Mouse (Mus musculus) cerebellum, postnatal 4 days (tissue): ENCODE results near the gene Rptor.

Source experiments
- DNase-seq, 2 experiments: peaks; one replicate each; pipeline ENCODE4 v3.0.0; 2022; ENCODE audit warnings: low spot score in 2 of 2, mixed read lengths in 1 of 2

Rptor gene

DNA sequence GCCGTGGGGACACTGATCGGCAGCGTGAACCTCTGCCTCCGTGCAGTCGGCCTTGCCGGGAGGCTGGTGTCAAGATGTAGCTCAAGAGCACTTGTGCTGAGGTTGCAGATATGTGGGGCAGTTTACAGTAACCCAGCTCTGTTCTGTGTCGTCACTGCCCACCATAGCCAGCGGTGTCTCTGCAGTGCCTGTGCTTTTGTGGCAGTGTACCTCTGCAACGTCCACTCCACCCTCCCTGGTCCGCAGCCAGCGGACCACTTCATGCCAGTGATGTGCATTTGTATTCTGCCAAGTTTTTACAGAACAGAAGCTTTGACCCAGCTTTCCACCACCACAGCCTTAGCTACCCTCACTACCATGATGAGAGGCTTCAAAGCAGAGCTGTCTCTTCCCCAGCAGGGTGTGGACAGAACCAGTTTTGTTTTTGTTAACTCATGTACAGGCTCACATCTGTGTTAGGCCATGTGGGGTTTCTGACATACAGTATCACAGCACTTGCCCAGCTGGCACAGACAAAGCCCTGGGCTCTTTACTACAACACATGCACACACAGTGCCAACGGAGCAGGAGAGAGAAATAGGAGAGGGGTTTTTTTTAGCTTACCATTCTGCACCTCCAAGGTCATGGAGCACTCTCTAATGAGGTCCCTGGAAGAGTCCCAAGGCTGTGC, 182.1 kb downstream of the Rptor start:
- no peak for DNase-seq

DNA sequence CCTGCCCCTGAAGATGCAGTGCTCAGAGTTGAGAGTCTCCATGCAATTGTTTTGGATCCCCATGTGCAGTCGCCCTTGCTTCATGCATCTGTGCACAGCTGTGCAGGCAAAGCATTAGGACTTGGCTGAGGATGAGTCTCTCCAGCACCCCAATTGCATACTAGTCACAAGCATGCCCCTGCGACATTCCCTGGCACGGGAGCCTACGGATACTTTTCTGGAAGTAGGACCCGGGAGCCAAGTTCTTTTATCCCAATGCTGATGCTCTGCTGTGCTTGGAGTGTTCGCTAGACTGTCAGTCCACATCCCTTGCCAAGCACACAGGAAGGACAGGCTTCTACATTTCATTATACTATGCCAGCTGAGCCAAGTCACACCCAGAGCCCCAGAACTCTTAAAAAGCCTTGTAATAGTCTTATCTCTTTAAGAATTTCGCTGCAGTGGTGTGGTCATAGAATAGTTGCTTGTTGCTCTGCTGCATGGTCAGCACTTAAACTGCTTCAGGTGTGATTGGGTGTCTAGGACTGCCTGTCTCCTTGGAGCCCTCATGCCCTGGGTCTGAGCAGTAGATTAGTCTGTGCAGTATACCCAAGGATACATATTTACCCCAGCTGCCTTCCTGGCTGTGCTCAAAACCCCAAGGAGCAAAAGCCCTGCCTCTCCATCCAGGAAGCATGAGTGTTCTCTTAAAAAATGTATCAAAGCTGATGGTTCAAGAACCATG, 183.1 kb downstream of the Rptor start:
- no peak for DNase-seq

GRCm38 (mm10) chr11:119786385-119786880, 183.7 kb downstream of the Rptor start:
- DNase-seq: no peak

GRCm38 (mm10) chr11:119788488-119788887, 185.8 kb downstream of the Rptor start:
- DNase-seq: no peak

- no peak for DNase-seq
Observed at GRCm38 (mm10) chr11:119788919-119789713, 186.4 kb downstream of the Rptor start.

DNA sequence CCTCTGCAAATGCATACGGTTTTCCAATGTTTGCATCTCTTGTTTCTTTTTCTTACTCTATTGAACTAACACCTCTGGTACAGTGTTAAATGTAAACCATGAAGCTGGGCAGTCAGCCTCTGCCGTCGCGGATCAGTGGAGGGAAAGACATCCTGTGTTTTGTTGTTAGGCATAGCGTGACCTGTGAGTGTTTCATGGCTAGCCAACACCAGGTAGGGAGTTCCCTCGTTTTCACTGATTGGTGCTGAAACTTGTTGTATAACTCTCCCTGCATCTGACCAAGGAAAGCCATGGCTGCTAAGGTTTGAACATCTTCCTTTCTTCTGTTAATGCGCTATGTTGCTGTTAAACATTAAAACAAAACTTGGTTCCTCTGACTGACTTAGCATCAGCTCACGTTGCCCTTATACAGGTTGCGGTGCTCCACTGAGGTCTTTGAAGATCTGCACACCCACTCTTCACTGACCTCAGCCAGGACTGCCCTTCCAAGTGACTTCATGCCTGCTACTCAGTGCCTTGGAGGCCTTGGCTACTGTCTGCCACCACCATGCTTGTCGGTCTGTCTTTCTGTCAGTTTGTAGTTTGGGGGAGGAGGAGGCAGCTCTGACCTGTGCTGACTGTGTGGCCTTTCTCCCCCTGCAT, 189.3 kb downstream of the Rptor start:
- DNase-seq: no peak

DNA sequence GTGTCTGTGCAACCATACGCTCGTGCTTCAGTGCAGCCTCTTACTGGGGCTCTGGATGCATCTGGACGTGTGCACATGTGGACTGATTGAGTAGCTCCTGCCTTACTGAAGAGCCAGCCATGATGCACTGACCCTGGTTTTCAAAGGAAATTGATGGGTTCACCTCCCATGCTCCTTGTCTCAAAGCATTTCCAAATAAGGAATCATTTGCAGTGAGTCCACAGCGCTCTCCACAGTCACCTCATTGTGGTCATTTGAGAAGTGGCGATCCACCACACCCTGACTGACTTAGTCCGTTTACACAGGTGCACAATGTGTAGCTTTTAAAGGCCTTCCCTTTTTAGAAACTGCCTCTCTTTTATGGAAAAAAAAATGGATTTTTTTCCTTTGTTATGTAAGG, 190.7 kb downstream of the Rptor start:
- no peak for DNase-seq

GRCm38 (mm10) chr11:119794020-119794419, 191.3 kb downstream of the Rptor start:
- DNase-seq: no peak

DNA sequence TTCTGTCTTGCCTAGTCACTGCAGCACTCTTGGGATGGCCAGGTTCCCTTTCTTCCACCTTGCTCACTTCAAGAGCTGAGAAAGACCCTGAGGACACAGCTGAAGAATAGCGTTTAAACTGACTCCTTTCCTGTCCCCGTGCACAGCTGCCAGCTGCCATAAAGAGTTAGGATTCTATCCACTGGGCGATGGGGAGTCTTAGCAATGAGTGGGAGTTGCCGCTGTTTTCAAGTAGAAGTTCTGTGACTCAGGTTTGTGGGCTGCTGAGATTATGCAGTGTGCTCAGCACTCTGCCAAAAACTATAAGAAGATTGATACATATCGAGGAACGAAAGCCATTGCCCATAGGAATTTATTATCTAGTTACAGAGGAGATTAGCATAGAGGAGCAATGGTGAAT, 192.0 kb downstream of the Rptor start:
- DNase-seq: no peak

- DNase-seq: no peak
Observed at GRCm38 (mm10) chr11:119796406-119796805, 193.7 kb downstream of the Rptor start.

- no peak for DNase-seq
Observed at GRCm38 (mm10) chr11:119796846-119797245, 194.1 kb downstream of the Rptor start.

GRCm38 (mm10) chr11:119799536-119799935, 196.8 kb downstream of the Rptor start:
- DNase-seq: no peak

GRCm38 (mm10) chr11:119801855-119802254, 199.2 kb downstream of the Rptor start:
- no peak for DNase-seq

- no peak for DNase-seq
Observed at GRCm38 (mm10) chr11:119802947-119803346, 200.2 kb downstream of the Rptor start.

- DNase-seq: no peak
Observed at GRCm38 (mm10) chr11:119804392-119804791, 201.7 kb downstream of the Rptor start.

GRCm38 (mm10) chr11:119805112-119805750, 202.5 kb downstream of the Rptor start:
- DNase-seq: no peak

DNA sequence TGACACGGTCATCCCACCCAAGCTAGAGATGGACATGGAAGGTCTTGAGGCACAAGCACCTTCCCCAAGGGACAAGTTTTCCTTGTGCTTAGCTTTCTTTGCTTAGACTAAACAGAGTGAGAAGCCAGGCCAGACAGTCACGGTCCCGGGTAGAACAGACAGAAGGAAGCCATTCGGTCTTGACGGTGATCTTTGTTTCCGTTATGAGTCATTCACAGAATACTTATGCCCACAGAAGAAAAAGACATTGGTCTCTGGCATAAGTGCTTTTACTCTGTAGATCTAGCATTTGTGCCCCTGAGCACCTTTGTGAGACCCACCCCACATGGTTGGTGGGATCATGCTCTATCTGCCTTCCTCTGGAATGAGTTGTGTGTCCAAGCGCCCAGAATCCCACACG, 203.8 kb downstream of the Rptor start:
- no peak for DNase-seq

DNA sequence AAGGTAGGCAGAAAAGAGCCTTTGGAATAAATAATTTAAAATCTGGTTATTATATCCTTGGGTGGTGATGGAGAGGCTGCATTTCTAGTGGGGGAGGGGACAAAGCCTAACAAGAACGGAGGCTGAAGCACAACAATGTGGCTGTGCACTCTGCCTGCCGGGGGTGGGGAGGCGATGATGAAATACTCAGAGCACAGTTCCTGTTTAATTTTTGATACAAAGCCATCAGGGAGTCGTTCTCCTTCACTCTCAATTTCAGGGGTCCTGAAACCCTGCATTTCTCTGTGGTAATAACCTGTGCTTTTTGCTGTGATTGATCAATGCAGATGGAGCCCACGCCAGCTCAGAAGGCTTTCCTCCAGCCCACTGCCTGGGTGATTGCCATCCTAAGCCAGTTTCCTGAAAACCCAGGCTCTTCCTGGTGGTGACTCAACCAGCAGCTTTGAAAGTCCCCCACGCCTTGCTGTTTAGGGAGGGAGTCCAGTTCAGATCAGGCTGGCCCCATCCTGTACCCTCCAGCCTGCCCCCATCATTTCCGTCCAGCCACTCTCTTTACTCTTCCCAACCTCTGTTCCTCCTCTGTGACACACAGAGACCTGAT, 204.8 kb downstream of the Rptor start:
- no peak for DNase-seq

DNA sequence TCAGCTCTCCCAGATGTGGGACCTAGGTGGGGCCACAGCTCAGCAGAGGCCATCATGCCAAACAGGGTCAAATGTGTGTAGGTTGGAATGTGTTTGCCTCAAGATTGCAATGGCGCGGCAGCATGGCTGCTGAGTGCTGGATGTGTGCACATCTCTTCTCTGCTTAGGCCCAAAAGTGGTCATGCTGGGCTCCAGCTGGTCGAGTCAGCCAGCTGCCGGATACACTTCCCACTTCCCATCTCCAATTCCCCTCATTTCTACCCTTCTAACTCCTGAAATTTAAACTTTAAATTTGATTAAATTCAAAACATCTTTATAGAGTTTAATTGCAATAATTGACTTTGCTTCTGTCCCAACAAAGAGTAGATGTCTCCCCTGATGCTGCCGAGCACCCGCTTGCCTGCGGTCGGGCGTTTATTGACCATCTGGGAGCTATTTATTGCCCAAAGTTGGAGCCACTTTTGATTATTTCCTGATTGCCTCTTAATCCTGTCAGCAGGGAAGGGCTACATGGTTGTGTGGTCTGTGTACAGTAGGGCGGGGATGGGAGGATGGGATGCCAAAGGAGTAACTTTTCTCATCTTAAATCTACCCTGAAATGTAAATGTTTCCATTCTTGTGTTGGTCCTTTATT, 206.1 kb downstream of the Rptor start:
- no peak for DNase-seq

DNA sequence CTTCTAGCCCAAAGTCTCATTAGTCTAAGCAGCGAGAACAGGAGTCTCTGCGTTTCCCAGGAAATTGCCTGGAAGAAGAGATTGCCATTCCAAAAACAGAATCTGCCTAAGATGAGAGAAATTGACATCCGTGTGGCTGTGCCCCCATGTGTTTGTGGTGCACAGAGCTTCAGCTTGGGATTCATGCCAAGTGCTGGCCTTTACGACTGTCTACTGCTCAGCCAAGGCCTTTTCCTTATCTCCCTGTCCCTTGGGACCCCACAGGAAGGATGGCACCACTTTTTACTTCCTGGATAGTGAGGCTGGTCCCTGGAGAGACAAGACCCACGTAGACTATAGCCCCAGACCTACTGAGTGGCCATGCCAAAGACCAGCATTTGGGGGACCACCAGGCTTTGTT, 206.6 kb downstream of the Rptor start:
- peak in 1 of 2 experiments; percentile 19 for DNase-seq

GRCm38 (mm10) chr11:119811022-119811421, 208.3 kb downstream of the Rptor start:
- no peak for DNase-seq
